Mouse (Mus musculus) frontal cortex, adult (tissue): ENCODE results near the gene Dab1.
A peak's percentile ranks its signal among the peaks of the same experiment; 100 is the strongest.

ENCODE experiments used
- ATAC-seq: cut with Nextera tagmentation; 2 replicates; pipeline ENCODE4 v1.9.2; 2017; ENCODE audit warnings: mild to moderate bottlenecking, moderate library complexity, mixed read lengths; ENCODE audit not compliant: low TSS enrichment

The Dab1 gene

DNA sequence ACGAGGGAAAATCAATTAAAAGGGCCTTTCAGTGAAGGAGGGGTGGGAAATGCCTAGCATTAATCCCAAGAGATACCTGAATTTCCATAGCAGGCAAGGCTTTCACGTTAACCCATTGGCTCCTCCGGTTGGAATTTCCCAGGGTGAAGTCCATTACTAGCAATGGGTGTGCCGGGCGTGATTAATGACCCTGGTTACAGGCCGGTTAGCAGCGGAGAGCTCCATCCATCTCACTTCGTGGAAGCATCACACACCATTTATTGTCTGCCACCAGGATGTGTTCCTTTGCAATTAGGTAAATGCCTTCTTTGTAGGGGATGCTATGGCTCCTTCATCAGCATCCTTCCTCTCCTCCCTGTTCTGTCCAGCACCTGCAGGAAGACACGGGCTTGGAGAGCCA, 350.7 kb downstream of the Dab1 start:
- no peak for ATAC-seq

DNA sequence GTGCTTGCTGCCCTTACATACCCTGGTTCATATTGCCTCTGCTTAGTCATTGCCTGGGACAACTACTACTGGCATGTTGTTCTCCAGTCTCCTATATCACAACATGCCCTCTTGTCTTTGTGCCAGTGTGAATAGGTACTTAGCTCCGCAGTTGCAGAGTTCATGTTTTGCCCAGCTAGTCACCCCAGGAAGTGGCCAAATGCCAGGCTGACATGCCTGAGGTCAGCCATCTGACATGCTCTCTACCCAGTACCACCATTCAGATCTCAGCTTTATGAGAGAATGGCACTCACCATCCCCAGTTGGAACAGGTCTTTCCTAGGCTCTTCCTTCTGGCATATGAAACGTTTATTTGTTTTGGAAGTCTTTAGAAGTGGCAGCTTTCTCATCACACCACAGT, 355.4 kb downstream of the Dab1 start:
- no peak for ATAC-seq

DNA sequence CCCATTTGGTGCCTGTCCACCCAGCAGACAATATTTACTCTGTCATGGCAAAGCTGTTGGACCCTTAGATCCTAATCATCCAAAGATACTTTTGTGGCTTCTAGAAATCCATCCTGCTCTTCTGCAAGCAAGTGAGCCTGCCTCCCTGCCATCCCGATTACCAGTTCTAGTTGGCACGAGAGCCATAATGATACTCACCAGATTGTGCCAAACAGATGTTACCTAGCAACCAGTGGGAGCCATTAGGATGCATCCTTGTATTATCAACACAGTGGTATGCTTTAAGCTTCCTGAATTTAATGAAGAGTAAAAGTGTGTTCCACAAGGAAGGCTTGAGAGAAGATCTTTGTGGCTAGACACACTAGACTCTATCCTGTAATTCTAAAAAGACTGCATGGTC, 355.8 kb downstream of the Dab1 start:
- ATAC-seq = no peak

DNA sequence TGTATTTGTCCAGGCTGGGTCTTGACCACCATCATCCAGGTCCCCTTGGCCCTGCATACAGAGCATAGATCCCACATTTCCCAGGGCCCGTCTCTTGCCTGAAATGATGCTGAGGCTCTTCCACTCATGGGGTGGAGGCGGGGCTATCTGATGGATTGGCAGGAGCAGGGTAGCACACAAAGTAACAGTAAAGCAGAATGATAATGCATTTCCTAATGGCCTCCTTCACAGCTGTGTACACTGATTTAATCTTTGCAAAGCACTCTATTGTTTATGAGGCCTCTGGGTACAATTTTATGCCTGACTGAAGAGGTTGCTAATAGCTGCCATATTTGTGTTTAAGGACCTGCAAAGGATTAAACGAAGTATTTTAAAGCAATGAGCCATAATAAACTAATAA, 374.7 kb downstream of the Dab1 start:
- no peak for ATAC-seq

DNA sequence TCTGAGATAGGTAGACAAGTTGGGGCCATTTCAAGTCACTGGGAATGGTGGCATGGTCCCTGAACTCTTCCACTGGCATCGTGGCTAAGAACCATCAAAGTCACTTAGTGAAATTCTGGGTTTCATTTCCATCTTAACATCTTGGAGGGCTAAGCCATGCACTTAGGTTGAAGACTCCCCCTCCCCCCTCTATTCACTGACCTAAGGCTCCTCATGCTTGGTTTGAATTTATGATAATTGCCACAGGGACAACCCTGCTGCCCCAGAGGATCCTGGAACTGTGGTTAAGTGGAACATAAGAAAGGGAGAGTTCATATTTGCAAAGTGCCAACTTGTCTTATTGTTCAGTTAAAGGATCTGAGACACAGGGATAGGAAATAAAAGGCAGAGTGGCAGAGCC, 375.2 kb downstream of the Dab1 start:
- no peak for ATAC-seq

DNA sequence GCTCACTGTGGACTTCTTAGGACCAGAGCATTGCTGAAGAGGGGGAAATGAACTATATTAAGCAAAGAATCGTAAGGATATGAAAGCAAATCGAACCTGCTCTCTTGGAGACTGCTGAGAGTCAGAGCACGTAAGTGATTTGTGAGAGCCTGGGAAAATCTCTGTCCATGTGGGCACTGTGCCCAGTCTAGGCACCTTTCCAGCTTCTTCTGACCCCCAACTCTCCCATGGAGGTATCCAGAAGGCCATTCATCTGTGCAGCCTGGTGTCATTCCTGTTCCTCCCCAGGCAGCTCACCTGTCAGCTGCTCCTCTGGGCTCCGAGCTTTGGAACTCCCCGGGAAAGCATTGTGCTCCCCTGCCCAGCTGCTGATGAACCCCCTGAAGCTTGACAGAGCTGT, 389.2 kb downstream of the Dab1 start:
- ATAC-seq = no peak

DNA sequence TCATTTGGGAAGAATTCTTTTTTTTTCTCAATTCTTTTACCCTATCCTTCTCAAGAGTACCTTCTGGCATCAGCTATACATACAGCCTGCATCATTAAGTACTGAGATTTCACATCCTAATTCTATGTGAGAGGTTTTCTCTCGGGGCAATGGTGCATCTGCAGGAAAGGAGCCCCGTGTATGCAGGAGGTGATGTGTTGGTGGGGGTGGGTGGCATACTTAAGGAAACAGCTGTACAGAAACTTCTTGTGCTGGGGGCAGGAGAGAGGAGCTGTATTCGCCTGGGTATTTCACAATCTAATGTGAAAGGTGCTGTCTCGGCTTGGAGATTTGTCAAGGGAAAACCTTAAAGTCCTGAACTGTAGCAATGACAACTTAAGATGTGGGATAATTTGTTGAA, 392.5 kb downstream of the Dab1 start:
- ATAC-seq = no peak

DNA sequence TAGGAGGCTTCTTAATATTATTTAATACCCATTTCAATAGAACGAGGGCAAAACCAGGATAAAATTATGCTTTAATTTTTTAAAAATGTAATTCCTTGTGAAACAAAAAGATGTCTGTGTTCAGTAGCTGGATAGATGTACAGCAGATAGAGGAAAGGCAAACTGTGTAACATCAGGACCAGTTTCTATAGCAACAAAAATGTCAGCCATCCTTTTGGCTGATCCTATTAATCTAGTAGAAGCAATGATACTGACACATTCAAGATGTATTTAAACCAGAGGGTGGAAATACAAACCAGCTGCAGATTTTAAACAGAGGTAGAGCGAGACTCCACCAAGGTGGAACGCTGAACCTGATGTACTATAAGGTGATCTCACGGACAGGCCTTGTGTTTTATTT, 393.0 kb downstream of the Dab1 start:
- ATAC-seq = no peak

DNA sequence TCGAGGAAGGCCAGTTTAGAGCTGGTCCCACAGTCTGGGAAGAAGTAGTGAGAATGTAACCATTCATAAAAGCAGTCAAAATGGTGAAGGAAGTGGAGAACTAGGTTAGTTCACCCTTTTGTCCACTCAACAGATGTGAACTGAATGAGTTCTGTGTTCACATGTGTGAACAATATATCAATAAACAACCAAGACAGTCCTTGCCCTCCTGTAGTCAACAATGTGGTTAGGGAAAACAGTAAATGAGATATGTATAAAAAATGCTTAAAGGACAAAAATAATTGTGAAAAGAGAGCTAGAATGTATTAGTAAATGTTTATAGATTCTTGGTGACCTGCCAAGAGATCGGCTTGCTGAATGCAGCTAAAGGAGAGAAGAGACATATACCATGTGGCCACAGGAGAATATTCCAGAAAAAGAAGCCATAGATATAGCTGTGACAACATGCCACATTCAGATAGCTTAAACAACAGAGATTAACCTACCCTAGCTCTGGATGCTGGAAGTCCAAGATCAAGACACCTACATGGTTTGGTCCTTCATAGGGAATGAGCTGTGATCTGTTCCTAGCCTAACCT, 406.0 kb downstream of the Dab1 start:
- no peak for ATAC-seq

DNA sequence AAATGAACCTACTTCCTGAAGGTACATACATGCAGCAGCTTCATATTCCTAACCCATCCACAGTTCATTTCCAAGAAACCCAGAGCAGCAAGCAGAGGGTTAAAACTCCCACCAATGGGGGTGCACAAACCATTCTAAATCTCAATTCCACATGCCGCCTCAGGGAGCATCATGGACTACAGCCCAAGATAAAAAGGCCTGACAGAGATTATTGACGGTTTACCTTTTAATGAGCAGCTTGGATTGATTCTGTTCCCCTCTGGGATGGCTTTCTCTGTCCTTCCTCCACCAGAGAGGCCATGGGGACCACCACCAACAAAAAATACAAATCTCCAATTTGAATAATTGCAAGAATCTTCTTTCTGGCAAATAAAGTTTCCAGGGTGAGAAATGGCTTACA, 407.7 kb downstream of the Dab1 start:
- no peak for ATAC-seq

DNA sequence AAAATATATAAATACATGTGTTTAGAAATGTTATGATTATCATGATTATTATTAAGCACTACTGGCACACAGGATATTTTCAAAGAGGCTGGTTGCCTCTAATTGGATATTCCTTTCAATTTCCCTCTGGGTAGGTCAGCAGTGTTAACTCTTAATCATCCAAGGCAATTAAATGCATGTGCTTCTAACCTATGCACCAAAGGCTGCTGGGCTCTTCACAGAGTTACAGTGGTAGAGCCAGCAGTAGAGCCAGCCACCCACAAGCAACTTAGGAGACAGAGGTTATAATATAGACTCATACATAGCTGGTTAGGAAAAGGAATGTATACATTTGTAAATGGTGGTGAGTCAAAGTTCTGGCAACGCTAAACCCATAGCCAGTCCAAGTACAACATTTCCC, 408.1 kb downstream of the Dab1 start:
- no peak for ATAC-seq

DNA sequence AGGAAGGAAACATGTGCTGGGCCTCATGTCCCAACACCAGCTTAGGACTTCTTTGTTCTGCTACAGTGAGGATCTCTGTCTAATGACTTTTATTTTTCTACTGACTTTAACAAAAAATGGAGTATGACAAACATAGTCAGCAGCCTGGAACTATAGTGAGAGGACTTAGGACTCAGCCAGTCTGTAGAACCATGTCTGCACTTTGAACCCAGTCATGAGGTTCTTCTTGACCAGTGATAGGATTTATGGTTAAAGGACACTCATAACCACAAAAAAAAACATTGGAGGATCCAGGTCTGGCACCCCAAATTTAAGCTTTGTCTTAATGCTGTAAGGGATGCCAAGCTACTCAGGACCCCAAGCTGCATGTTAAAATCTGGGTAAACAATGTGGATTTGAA, 416.9 kb downstream of the Dab1 start:
- no peak for ATAC-seq

DNA sequence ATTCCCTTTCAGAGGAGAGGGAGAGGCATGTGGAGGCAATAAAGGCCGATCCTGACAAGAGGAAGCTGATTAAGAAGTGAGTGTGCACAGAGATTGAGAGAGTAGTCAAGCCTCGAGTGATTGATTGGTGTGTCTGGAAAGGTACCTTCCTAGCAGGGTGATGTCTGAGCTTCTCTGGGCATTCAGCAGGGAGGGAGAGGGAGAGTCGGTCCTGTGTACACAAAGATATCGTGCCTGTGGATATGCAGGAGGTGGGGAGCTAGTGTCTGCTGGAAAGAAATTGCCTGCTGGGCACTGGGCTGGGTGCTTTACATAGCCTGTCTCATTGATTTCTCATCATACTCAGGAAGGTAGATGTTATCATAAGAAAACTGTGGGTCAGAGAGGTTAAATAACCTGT, 420.4 kb downstream of the Dab1 start:
- no peak for ATAC-seq

DNA sequence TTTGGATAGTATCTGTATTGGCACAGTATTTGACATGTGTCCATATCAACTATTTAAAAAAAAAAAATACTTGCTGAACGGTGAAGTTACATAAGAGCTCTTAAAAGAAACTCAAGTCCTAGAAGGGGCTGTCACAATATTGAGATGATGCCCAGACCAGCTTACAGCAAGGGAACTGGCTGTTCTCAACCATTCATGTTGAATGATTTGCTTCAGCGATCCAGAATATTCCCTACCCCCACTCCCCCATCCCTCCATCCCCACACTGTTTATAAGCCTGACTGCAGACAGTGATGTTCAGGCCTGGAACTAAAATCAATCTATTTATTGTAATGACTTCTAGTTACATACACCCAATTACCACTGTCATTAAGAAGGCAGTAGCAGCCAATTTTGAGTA, 424.3 kb downstream of the Dab1 start:
- no peak for ATAC-seq

DNA sequence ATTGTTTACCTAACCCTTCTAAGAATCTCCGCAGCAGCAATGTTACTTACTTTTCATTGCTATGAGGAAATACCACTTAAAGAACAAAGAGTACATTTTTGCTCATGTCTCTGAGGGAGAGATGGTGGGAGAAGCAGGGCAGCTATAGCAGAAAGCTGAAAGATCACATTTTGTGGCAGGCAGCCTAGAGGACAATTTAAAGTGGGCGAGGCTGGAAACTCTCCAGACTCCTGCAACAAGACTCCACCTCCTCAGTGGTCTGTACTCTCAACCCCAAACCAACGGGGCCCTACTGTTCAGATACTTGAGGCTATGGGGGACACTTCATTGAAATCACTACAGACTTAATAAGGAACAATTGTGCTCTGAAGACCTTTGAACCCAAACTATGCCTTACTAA, 425.5 kb downstream of the Dab1 start:
- no peak for ATAC-seq

DNA sequence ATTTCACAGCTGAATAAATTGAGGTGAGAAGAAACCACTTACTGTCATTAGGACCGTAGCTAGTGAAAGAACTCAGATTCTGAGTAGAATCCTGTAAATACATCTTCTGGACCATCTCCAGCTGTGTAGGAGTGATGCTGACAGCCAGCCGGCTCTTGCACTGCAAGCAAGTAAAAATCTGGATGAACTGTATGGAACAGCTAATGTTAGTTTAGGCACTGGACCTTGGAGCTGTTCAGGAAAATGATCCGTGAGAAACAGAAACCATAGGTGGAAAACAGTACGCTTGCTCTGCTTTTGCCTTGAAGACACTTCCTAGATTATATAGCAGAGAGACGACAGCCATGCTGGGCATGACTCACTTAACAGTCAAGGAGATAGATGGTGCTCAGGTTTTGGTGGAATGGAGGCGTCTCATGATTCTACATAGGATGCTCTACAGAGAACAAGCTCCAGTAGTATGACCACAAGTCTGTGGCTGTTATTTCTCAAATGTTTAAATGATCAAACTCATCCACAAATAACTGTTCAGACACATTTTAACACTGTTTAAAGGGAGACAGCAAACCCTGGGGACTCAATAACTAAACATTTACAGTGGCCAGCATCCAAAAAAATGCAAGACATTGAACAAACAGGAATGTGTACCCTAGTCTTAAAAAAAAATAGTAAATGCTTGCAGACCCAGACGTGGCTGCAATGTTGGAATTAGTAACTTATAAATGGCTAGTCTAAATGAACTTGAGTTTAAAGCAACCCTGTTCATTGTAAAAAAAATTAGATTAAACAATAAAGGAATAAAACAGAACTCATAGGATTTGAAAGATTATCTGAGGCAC, 429.0 kb downstream of the Dab1 start:
- ATAC-seq = peak; percentile 94

DNA sequence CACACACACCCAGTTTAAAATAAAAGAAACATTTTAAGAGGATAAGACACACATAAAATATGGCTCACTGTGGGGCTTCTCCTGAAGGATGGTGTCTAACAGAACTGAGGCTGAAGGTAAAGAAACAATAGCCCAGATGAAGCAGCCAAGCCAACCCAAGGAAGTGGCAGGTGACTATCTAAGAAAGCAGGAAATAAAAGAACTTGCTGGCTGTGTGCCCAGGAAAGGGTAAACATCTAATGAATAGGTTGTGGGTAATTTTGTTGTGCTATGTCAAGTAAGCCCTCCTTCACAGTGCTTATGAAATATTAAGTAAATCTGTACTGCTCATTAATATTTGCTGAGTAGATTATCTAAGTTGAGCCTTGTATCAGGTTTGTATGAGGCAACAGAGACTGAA, 438.0 kb downstream of the Dab1 start:
- no peak for ATAC-seq

DNA sequence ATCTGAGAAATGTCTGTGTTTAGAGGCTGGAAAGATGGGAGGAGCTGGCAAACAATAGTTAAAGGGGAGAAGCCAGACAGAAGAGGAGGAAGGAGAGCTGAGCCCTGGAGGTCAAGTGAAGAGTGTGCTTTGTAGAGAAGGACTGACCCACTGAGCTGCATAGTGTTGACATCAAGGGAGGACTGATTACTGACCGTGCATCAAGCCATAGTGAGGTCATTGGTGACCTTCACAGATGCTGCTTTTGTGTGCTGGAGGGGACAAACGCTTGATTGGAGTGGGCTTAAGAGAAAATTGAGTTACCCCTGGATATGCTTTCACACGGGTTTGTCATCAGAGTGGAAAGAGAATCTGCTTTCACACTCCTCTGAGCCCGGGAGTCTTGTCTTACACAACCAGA, 440.4 kb downstream of the Dab1 start:
- peak; percentile 27; the same call in 1 of the 2 replicates for ATAC-seq

DNA sequence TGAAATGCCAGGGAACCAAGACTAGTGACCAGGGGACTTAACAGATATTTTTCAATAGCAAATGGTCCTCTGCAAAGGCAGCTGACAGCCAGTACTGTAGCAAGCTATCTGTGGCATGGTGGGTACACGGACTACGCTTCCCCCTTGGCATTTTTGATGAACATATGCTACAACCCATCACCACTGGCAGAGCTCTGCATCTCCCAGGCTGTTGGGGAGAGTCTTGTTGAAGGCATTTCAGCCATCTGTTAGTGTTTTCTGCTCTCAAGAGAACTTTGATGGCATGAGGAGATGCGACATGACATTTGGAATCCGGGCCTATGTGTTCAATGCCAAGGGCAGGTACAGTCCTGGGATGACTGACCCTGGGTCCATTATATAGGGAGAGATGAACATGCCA, 443.2 kb downstream of the Dab1 start:
- ATAC-seq = no peak

DNA sequence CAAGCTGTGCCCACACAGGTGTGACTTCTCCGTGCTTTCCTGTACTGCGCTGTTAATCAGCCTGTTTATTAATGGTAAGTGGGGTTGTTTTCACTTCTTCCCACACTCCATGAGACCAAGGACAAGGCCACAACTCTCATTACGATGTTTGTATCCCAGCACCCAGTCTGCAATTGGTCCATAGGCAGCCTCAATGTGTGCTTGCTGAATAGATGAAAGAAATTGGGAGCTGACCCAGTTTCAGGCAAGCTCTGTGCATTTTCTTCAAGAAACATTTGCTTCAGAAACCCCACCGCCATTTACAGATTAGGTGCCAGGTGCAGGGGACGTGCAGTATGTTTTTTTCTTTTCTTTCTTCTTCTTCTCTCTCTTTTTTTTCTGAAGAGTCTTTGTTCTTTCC, 447.7 kb downstream of the Dab1 start:
- no peak for ATAC-seq

DNA sequence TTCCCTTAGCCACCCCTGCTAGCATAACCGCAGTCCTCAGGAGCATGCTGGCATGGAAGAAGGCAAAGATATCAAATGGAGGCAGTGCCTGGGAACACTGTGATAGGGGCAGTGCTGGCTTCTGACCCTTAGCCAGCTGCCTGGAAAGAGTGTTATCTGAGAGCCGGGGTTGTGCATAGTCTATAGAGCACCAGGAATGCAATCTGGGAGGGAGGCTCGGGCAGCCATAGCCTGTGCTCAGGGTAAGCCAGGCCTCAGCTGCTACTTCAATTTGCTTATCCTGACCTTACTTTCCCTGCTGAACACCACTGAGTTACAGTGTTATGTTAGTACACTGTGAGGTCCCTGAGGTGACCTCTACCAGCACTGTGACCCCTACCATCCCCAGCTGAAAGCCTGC, 448.6 kb downstream of the Dab1 start:
- no peak for ATAC-seq

DNA sequence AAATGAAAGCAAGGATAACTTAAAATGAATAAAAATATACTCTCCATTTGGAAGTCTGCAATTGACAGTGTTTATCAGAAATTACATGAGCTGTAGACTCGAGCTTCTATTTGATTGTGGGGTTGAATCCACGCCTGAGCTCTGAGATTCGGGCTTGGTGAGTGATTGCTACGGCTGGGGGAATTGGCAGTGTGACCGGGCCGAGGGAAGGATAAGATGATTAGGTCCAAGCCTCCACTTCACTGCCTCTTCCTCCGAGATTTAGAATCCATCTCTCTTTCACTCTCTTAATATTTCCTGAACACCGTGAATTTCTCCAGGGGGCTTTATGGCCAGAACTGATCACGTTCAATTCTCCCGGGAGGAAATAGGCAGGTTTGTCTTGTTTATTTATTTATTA, 452.1 kb downstream of the Dab1 start:
- no peak for ATAC-seq

DNA sequence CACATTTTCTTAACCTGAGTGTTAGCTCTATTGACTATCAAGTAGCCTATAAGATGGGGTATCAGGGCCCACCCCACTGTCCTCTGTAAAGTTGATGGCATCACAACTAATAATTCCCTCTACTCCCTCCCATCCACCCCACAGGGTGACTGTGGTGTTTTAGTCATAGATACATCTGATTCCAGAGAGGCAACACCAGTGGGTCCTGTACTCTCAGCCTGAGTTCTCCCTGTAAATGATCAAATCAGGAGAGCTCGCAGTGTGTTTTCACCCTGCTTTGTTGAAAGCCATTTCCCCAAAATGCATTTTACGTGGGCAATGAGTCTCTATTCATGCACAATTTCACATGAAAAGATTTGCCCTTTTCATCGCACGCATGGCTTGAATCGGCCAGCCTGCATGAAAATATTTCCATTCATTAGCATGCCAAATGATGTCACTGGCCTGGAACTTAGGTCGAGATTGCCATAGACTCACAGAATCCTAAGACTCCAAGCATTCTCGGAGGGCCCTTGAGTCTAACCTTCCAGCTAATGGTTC, 454.8 kb downstream of the Dab1 start:
- no peak for ATAC-seq

DNA sequence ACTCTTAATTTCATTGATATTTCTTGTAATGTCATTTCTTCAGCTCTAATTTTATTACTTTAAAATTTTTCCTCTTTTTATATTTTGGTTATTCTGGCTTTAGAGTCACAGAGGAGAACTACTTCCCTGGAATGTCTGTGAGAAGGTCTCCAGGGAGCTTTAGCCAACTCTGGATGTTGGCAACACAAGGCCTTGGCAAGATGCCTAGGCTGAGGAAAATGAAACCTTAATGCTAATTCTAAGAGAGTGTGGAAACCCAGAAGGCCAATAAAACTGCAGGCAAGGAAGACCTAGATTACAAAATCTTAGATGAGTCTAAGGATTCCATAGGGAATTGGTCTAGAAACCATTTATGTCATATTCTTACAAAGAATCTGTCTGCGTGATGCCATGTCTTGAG, 458.6 kb downstream of the Dab1 start:
- no peak for ATAC-seq
